Mouse (Mus musculus): Measurements from ENCODE around the gene Otub2. TPM values are rescaled to one million over a fixed set of nuclear protein-coding genes. Genes with fewer than 3 reads are reported as not detected.
A peak's percentile ranks its signal among the peaks of the same experiment; 100 is the strongest.

The Otub2 gene
- 0.68 to 2.0 TPM (median 1.5 TPM) in 3 replicates for total RNA-seq (2017)

DNA sequence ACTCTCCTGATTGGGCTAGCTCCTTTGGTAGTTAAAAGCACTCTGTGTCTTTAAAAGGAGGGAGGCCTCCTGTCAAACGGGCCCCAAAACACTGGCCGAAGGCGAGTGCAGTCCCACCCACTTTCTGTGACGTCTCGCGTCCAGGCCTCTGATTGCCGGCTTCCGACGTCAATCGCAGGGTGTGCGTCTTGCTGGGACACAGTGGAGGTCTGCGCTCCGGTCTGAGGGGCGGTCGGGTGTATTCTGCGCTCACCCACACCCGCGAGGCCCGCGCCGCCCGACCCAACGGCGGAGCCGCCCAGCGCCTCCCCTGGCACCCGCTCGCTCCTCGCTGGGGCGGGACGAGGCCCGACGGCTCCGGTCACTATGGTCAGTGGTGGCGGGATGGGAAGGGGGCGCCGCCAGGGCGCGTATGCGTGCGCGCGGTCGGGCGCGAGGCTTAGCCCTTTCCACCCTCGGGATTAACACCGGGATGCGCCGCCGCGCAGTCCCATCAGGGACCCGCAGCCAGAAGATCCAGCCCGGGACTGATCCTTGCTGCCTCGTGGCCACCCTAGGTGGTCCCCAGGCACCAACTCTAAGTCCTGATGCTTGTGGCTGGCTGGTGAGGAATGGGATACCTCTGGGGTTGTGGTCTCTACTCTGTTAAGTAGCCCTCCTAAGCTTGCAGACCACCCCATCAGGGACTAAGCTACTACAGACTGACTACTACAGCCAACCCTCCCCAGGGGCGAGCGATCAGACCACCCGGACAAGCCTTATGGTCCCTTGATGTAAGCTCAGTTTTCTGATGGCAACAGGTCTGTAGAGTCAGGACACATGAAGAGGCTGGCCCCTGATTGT lies at the start of gene Otub2:
TSS of gene Otub2 (plus strand) at position 178 of the 843 bp plus-strand sequence.
- ATAC-seq (replicated peaks; ENCODE audit: insufficient number of reproducible peaks, low FRiP score, low TSS enrichment, poor library complexity, severe bottlenecking): peak; percentile 90

DNA sequence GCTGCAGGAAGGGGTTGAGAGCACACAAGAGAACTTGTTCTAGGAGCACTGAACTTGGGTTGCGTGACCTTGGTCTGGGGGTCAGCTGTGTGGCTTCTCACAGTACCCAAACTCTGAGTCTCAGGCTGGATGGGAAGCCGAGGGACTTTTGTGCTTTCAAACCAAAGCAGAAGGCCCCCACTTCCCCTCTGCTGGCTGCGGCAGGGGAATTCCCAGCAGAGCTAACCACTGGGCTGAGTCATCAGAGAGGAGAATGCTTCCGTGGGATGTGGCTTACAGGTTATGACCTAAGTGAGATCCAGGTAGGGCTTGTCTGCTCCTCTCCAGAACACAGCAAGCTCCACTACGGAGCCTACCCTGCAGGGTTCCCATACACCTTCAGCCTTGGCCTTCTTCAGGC lies 47.3 kb upstream of the Otub2 start:
- ATAC-seq (replicated peaks; ENCODE audit: insufficient number of reproducible peaks, low FRiP score, low TSS enrichment, poor library complexity, severe bottlenecking): peak; percentile 77

DNA sequence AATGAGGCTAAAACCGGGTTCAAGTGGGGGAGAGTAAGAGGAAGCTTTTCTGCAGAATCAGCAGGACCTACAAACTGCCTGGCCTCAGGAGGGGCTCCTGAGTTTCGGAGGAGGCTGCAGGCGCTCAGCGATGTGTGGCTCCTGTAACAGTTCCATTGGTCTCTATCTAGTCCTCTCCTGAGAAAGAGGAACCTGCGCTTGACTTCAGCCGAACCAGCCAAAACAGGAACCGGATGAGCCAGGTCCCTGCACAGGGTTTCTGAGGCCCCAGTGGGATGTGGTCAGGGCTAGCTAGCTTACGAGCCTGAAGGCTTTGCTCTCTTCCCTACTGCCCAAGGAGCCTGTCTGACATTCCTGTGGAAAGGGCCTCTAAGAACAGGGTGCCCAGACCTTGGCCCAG lies 45.0 kb upstream of the Otub2 start:
- ATAC-seq (replicated peaks; ENCODE audit: insufficient number of reproducible peaks, low FRiP score, low TSS enrichment, poor library complexity, severe bottlenecking): peak; percentile 80

DNA sequence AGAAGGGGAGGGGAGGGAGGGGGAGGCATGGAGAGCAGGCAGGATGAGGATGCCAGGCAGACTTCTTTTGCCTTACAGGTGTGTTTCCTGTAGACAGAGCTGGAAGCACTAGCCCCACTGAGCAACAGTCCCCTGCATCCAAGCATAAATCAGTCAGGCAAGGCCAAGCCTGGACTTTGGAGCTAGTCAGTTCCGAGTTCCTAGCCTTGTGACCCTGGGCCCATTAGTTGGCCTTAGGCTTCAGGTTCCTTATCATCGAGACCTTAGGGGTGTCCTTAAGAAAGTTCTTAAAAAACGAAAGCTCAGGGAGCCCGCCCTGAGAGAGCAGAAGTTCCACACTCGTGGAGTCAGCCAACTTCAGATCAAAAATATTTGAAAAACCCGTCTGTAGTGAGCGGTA lies 43.5 kb upstream of the Otub2 start:
- no peak for ATAC-seq (replicated peaks; ENCODE audit: insufficient number of reproducible peaks, low FRiP score, low TSS enrichment, poor library complexity, severe bottlenecking)

DNA sequence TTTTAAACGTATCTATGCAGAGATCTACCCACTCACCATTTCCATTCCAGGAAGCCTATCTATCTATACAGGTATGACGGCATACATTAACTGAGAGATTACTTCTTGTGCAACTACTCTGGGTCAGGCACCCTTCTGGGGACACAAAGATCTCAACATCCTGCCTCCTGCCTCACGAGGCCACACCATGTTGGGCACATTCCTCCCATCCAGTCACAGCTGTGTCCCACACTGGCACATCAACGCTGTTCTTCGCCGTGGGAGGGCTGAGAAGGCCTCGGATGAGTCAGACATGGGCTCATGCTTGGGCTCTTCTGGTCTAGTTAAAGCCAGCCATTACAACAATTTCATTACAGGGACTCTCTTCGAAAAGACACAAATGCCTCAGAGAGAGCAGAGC lies 41.5 kb upstream of the Otub2 start:
- no peak for ATAC-seq (replicated peaks; ENCODE audit: insufficient number of reproducible peaks, low FRiP score, low TSS enrichment, poor library complexity, severe bottlenecking)

DNA sequence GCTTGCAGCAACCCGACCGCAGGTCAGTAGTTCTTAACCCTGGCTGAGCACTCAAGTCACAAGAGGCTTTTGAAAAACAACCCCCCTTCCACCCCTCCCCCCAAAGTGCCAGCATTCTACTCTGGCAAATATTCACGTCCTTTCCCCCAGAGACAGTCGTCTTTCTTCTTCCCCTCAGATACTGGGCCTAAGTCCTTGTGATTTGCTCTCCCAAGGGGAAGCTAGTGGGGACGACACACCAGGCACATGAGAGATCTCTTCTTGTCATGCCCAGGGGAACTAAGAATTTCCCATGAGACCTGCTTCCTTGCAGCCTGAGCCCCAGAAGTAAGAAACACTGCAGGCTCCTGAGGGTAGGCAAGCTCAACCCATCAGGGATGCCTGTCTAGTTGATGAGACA lies 41.1 kb upstream of the Otub2 start:
- ATAC-seq (replicated peaks; ENCODE audit: insufficient number of reproducible peaks, low FRiP score, low TSS enrichment, poor library complexity, severe bottlenecking): no peak

DNA sequence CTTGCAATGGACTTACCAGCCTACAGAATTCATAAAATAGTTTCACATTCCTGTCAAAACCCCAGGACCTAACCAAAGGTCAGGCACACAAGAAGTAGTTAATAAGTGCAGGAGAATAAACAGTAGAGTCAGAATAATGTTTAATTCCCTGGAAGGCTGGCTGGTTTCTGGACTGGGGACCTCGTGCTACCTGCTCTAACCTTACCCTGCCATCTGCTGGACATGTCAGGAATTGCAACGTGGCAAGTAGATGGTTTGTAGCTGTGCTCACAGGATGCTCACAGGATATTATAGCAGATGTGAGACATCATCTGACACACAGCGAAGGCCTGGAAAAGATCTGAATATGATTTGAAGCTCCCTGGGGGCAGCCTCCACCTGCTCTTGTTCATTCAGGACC lies 40.0 kb upstream of the Otub2 start:
- 0 out of 2 replicates have a peak, but pooled peaks have one; percentile 42 for ATAC-seq (replicated peaks; ENCODE audit: insufficient number of reproducible peaks, low FRiP score, low TSS enrichment, poor library complexity, severe bottlenecking)

DNA sequence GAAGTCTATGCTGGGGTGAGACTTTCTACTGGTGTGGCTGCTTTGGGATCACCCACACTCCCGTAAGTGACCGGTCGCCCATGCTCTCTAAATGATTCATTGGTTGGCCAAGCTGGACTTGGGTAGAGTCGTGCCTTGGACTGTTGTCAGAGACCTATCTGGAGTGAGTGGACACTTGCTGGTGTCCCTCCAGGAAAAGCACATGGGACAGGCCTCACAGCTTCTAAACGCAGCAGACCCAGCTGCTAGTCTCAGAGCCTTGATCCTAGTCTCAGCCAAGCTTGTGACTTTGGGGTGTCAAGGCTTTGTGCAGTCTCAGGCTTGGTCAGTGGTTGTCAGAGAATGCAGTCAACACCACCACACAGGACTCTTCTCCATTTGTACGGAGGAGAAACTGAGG lies 35.7 kb upstream of the Otub2 start:
- no peak for ATAC-seq (replicated peaks; ENCODE audit: insufficient number of reproducible peaks, low FRiP score, low TSS enrichment, poor library complexity, severe bottlenecking)

DNA sequence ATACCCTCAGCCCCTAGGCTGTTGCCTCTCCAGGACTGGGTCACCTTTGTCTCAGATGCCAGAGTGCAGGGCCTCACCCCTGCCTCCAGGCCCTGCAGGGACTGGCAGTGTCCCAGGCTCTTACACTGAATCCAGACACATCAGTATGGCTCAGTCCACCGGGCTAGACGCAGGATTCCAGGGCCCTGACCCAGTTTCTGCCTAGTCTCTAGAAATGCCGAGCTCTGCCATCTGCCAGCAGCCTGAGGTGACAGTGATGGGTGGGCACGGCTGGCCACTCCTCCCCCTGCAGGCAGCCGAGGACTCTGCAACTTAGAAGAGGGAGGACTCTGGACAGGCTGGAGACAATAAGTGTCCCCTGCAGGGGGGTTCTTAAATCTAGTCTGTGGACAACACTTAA lies 34.9 kb upstream of the Otub2 start:
- ATAC-seq (replicated peaks; ENCODE audit: insufficient number of reproducible peaks, low FRiP score, low TSS enrichment, poor library complexity, severe bottlenecking): no peak

DNA sequence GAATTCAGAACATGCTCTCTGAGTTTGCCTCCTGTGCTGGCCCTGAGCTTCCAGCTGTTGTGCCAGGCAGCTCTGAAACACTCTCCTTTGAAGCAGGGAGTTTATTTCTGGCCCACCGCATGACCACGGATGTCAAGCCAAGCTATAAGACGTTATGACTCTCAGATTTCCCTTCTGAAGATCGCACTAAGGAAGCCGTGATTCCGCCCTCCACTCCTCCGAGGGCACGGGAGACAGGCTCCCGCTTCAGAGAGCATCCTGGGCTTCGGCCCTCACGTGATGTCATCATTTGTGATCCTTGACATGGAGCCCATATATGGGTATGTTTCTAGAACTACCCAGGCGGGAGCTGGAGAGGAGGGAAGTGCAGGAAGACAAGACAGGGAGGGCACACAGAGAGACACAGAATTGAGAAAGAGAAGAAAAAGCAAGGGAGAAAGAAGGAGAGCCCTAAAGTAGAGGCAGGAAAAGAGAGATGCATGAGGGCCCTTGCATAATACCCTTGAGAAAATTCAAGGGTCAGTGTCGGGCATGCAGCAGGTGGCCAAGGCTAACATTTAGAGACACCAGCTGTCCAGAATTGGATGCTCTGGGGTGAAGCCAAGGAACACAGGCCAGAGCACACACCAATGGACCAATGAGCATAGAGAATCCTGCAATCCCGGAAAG lies 32.6 kb upstream of the Otub2 start, which contains the start of gene Asb2:
TSS of gene Asb2 (minus strand) at position 256 of the 669 bp plus-strand sequence.
- no peak for ATAC-seq (replicated peaks; ENCODE audit: insufficient number of reproducible peaks, low FRiP score, low TSS enrichment, poor library complexity, severe bottlenecking)

DNA sequence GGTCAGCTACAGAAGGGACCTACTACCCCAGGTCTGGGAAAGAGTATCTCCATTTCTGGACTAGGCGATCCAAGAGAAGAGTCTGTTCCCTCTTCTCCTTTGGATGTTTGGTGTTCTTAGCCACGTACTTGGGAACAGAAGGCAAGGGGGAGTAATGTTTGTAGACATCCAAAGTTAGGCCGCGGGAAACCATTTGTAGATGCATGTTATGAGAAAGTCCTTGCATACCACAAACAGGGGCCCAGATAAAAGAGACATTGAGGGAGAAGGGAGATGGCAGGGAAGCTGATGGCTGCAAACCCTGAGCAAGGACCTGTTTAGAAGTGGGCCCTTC lies 32.1 kb upstream of the Otub2 start:
- ATAC-seq (replicated peaks; ENCODE audit: insufficient number of reproducible peaks, low FRiP score, low TSS enrichment, poor library complexity, severe bottlenecking): no peak

DNA sequence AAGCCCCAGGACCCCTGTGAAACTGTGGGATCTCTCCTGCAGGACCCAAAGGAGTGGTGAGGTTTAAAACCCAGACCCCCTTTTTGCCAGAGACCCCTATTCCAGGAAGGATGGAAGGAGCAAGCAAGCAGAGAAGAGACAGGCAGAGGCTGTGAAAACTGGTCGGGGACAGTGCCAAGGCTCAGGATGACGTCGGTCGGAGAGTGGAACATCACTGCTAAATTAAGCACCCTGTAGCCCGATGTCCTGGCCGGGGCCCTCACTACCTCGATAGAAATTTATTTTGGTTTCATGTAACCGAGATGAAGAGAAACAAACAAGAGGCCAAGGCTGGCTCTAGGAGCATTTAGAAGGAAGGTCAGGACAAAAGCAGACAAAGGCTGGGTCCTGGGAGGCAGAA lies 30.3 kb upstream of the Otub2 start:
- ATAC-seq (replicated peaks; ENCODE audit: insufficient number of reproducible peaks, low FRiP score, low TSS enrichment, poor library complexity, severe bottlenecking): no peak

DNA sequence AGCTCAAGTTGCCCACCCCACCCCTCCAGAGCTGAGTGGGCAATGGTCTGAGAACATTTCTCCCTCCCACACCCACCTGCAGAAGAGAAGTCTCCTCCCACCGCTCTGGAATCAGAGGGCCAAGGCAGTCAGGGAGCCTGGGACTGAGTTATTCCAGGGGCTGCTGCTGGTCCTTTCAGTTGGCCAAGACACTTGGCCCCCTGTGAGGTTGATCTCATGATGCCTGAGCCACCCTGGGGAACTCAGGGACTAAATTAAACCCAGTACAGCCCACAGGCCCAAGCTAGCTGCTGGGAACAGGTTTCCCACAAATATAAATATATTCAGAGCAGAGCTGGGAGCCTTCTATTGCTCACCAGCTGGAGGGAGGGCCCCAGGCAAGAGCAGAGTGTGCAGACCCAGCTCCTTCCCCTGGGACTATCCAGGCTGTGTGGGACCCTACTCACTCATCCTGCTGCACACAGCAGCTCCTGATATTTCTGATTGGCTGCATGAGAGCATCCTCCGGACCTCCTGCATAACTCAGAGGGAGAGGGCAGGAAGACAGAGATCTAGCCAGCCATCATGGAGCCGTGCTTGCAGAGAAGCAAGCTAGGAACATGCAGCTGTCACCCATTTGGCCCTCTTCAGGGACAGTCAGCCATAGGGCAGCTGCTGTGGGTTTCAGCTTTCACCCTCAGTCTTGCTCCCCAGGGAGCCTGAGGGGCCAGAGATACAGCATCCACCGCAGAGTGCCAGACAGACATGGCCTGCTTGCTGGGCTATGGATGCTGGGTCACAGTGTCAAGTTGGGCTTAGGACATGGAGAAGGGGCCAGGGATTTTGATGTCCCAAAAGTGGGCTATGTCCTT lies 29.3 kb upstream of the Otub2 start:
- no peak for ATAC-seq (replicated peaks; ENCODE audit: insufficient number of reproducible peaks, low FRiP score, low TSS enrichment, poor library complexity, severe bottlenecking)

DNA sequence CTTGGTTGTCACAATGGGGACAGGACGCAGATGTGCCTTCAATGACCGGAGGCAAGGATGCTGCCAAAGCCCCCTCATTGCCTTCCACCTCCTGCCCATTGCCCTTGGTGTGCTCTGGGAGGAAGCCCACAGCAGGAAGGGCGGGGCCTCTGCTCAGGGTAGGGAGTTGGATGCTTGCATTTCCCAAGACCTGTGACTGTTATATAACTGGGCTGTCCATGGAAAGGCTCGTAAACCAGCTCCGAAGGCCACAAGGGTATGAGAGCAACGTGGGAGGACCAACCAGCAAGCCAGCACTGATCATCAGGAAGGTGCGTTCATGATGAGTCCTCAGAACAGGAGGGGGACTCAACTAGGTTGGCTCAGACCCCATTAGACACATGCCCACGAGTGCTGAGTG lies 27.7 kb upstream of the Otub2 start:
- no peak for ATAC-seq (replicated peaks; ENCODE audit: insufficient number of reproducible peaks, low FRiP score, low TSS enrichment, poor library complexity, severe bottlenecking)

DNA sequence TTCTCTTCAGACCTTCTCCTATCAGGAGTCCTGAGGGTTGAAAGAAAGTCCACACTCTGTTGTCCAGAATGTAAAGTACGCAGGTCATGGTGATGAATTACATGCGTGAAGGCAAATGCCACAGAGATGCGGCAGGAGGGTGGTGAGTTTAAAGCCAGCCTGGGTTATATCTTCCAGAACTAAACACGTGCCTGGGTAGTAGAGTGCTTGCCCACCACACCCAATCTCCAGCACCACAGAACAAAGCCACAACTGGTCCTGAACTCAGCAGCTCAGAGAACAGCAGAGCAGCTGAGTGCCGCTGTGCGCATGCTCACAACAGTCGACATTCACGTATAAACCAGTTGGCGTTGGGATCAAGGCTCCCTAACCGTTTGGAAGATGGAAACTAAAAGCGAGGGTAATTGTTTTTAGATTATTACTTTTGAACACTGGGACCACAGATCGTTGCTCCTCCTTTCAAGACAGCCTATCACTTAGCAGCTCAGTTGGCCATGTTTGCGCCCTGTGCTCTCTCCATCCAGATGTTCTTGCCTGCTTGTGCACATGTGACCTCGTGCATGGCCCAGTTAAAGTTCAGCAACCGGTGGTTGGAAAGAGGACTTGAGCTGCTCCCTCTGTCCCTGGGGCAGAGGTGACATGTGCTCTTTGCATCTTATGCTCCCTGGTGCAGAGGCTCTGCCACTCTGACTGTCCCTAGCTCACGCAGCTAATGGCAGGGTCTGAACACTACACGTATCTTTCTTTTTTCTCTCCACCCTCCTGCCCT lies 26.8 kb upstream of the Otub2 start:
- ATAC-seq (replicated peaks; ENCODE audit: insufficient number of reproducible peaks, low FRiP score, low TSS enrichment, poor library complexity, severe bottlenecking): no peak

DNA sequence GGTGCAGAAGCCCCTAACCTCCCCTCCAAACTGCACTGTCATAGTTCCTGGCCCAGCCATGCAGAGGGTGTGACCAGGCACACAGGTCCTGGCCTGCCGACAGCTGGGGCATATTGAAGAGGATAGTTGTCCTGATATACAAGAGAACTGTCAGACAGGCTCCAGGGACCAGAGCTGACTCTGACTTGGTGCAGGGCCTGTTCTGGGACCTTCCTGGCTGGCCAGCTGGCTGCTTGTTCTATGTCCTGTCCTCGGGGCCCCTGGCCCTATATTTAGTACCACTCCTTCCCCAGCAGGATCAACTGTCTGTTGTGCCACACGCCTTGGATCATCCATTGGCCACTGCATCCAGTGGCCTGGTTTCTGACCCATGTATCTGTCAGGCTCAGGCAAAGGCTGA lies 26.1 kb upstream of the Otub2 start:
- ATAC-seq (replicated peaks; ENCODE audit: insufficient number of reproducible peaks, low FRiP score, low TSS enrichment, poor library complexity, severe bottlenecking): no peak

DNA sequence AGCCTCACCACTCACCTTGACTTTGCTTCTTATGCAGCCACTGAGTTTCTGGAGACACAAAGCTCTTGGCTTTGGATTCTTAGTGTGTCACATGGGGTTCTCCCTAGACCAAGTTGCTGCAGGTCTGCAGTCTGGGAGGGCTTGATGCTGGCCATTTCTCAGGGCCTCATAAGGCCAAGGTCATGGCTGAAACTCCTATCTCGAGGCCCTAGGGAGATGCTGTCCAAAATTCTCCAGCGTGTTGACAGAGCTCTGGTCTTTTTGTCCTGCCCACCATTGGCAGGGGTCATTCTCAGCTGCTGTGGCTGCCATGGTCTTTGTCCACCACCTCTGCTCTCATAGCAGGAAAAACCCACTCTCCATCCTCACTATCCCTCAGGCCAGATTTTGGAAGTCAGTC lies 21.3 kb upstream of the Otub2 start:
- ATAC-seq (replicated peaks; ENCODE audit: insufficient number of reproducible peaks, low FRiP score, low TSS enrichment, poor library complexity, severe bottlenecking): no peak

DNA sequence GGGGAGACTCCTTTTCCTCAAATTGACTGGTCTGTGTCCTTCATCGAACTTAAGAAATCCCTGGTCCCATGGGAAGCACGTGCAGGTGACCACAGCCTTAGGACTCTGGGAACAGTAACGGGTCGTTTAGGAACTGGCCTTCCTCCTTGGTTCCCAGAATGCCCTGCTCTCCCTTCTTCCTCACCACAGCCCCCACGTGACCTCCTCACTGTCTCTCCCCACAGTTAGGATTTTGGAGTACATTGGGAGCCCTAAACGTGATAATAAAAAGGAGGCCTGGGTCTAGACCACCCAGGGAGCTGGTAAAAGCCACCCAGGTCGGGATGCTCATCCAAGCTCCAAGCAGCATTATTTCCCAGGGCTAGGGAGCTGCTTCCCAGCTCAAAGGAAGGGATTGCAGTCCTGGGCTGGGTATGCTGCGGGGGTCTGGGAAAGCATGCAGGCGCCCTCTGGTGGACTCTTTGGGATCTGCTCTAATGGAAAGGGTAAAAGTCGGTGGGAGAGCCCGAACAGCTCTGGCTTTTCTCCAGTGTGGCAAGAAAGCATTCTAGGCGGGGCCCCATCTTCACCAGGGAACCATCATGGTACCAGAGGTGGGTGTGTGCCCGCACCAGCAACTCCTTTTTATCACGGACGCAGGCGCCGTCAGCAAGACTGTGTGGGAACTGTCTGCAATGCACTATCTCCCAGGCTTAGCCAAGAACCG lies 20.7 kb upstream of the Otub2 start:
- no peak for ATAC-seq (replicated peaks; ENCODE audit: insufficient number of reproducible peaks, low FRiP score, low TSS enrichment, poor library complexity, severe bottlenecking)
